Mouse (Mus musculus) layer of hippocampus, adult 11-12 months (tissue): ENCODE results near the gene Pacsin3.
"Not testable (repeated sequence)": the region's sequence is repeated elsewhere in the genome, so short reads cannot be mapped to it uniquely, and the experiment has no call there.

ENCODE experiments used
- DNase-seq: peaks from one replicate; pipeline ENCODE4 v3.0.0; 2022; ENCODE audit warnings: low spot score

Gene Pacsin3

DNA sequence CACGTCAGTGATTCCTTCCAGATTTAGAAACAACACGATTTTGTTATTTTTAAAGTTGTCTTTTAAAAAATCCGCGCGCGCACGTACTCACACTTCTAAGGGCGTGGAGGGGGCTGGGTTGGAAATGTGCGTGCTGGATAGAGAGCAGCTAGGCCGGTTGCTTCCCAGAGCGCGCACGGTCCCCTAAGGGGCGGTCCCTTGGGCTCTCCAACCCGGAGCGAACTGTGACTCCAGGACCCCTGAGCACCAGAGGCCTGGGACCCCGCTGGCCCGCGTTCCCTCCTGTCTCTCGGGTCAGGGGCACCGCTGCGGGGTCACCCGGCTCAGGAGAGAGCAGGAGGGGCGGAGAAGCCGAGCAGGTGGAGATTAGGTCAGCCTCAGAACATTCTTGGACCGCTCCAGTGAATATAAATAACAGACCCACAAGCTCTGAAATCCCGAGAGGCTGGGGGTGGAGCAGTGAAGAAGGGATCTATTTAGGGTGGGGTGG lies at the start of gene Pacsin3:
TSS of gene Pacsin3 (plus strand) at position 294 of the 490 bp plus-strand sequence.
- no peak for DNase-seq

DNA sequence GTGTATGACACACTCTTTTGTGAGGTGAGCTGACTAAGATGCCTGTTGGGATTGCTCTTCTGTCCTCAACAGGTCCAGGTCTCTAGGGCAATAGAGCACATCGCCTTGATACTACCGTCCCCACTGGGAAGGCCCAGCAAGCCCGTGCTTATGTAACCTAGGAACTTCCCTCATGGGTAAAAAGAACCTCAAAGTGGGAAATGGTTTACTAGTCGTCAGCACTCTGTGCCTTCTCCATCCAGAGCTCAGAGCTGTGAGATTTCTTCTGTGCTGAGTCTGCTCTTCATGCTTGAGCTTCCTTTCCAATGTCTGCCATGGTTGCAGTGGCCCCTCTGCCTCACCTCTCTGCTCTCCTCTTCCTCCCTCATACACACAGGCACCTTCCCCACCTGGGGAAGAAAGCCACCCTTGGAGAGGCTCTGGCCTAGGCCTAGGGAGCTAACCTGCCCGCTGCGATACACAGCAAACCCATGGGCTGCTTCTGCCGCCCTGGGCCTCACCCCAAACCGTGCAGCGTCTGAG lies 49.4 kb upstream of the Pacsin3 start:
- peak; percentile 36 for DNase-seq

GRCm38 (mm10) chr2:91213311-91213710 lies 42.4 kb upstream of the Pacsin3 start:
- no peak for DNase-seq

GRCm38 (mm10) chr2:91217032-91217431 lies 38.7 kb upstream of the Pacsin3 start:
- DNase-seq: no peak

DNA sequence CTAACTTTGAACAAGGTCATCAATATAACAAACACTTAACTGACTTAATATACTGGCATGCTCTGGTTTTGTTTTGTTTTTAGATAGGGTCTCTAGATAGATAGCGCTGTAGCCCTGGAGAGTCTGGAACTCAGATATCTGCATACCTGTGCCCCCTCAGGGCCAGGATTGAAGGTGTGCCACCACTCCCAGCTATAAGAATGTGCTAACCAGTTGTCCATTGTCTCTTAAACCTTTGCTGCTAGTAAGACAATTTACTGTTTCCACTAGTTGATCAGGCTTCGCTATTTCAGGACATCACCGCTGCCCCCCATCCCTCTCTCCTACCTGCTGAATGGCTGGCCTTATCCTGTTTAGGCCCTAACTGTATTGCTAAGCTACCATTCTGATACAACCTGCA lies 35.3 kb upstream of the Pacsin3 start:
- DNase-seq: no peak

DNA sequence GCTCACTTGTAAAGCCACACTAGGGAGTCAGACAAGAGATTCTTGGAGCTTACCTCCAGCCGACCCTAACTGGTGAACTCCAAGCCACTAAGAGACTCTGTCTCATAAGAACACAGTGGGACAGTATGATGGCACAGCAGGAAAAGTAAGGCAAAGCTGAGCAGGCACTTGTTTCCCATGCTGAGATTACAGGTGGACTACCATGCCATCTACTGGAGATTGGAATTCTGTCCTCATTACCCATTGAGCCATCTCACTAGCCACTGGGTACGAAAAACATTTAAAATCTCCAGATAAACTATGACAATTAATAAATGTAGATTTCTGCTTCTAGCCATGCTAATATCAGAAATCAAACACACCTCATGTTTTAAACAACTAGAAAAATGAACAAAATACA lies 32.1 kb upstream of the Pacsin3 start:
- DNase-seq: no peak

DNA sequence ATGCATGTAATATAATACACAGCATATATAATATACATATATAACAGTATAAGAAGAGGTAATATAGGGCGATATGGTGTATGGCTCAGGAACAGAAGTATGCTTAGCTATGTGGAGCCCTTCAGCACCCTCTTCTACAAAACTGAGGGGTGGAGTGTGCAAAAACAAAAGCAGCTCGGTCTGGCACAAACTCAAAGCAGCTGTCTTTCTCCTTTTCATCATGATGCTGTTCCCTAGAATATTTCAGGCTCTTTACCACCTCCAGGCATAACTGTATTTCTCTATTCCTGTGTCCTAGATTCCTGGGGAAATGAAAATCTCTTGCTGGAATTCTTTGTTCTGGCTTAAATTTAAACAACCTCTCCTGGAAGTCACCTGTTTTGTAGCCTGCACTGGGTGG lies 26.0 kb upstream of the Pacsin3 start:
- no peak for DNase-seq

DNA sequence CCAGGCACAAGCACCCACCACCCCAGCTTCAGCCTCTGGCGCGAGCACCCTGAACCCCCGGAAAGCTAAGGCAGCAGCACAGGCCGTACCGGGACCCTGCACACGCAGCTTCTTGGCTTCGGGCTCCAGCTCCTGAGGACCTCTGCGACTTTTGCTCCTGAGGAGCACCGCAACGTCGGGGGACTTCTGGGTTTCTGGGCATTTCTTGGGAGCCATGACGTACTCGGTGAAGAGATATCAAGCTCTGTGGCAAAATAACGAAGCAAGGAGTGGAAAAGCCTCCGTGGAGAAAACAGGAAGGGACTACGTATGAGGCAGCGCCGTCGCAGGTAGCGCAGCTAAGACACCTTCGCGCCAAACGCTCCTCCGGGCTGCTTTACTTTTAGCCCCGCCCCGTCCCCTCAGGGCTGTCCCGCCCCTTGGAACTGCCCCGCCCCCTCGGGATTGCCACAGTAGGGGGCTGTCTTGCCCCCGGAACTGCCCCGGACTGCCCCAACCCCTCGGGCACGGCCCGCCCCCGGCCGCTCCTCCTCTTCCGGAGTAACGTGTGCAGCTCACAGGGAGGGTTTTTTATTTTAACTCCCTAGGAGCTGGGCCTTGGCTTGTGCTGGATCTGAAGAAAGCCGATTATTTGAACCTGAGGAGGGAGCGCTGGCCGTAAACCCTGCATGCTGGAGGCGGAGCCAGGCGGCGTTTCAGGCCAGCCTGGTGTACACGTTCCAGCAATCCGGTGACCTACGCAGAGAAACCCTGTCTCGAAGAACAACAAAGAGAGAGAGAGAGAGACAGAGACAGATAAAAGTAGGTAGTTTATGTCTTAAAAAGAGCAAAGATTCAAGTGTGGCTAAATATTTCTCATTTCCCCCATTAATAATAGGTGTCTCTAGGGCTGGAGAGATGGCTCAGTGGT lies 18.9 kb upstream of the Pacsin3 start, which contains the start of gene Ddb2:
TSS of gene Ddb2 (minus strand) at position 382 of the 910 bp plus-strand sequence.
- DNase-seq: peak; percentile 90

GRCm38 (mm10) chr2:91237511-91238080 lies 18.2 kb upstream of the Pacsin3 start:
- DNase-seq: not testable (repeated sequence)

- DNase-seq: no peak
These were observed 13.2 kb upstream of the Pacsin3 start for GRCm38 (mm10) chr2:91242547-91242946.

GRCm38 (mm10) chr2:91243416-91243815 lies 12.3 kb upstream of the Pacsin3 start:
- peak; percentile 73 for DNase-seq

GRCm38 (mm10) chr2:91244557-91245228 lies 11.1 kb upstream of the Pacsin3 start:
- DNase-seq: no peak

DNA sequence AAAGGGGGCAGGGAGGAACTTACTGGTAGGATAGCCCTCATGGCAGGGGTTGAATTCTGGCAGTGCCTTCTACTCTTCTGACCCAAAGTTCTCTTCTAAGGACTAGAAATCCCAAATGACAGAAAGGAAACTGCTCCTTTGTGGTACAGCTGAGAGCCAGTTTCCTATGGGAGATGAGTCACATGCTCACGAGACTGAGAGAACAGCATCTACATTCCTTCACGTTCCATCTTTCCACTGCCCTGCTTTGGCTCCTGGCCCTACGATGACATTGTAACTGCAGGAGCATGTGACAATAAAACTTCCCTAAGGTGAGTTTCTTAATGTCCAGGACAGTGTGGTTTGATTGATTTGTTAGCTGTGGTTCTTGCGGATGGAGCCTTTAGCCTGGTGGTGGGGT lies 7.4 kb upstream of the Pacsin3 start:
- DNase-seq: no peak

- no peak for DNase-seq
These were observed 3.8 kb upstream of the Pacsin3 start for GRCm38 (mm10) chr2:91252001-91252400.

GRCm38 (mm10) chr2:91252512-91252911 lies 3.2 kb upstream of the Pacsin3 start:
- DNase-seq: no peak

- no peak for DNase-seq
These were observed 901 bp upstream of the Pacsin3 start for GRCm38 (mm10) chr2:91254725-91255380.

- DNase-seq: no peak
These were observed 737 bp downstream of the Pacsin3 start for GRCm38 (mm10) chr2:91256256-91257125.

DNA sequence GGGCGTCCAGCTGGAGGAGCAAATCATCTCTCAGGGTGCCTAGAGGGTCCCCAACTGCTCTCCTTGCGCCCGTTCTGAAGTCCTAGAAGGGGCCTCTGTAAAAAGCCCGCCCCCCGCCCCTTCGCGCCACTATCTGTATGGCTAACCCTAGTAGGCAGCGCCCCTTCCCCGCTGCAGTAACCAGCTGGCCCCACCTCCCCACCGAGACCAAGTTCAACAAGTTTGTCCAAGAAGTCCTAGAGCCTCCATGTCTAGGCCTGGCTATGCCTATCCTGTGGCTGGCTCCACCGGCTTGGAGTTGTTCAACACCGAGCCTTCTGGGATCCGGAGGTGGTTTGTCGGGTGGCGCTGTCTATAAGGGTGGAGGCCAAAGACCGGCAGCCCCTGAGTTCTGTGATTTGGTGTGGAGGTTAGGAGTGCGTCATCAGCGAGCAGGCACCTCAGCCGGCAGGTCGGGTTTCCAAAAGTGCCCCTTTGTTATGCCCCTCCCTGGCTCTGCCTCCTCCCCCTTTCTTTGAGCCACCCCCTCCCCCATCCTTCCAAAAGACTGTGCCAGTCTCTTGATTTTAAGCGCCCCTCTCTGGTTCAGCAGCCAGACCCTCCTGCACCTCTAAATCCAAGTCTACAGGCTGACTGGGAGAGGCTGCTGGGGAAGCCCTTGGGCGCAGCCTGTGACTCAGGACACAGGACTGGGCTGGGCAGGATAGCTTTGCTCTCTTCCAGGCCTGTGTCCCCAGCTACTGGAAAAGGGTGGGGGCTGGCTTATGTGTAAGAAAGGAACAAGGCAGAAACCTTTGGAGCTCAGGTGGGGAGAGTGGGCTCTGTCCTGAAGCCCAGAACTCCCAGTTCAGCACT lies 1.6 kb downstream of the Pacsin3 start:
- no peak for DNase-seq

- peak; percentile 61 for DNase-seq
These were observed 2.3 kb downstream of the Pacsin3 start for GRCm38 (mm10) chr2:91258054-91258453.

- no peak for DNase-seq
These were observed 3.1 kb downstream of the Pacsin3 start for GRCm38 (mm10) chr2:91258830-91259229.
